Mouse (Mus musculus): ENCODE data around the gene Snf8. TPM values are rescaled to one million over a fixed set of nuclear protein-coding genes. Genes with fewer than 3 reads are reported as not detected.
A peak's percentile ranks its signal among the peaks of the same experiment; 100 is the strongest.

Gene Snf8
- polyA plus RNA-seq, 1 experiment from 2014 or later, result 132 TPM

GRCm38 (mm10) chr11:96003969-96004792 is 30.5 kb upstream of the Snf8 start:
- 0 out of 2 replicates have a peak, but pooled peaks have one; percentile 6 for ATAC-seq
- WGBS, result under 1% methylated on average over 32 of the region's 32 CpGs
- Histone ChIP-seq H3K4me2 (ENCODE audit: low read length) (peak overlapping the region; percentile 88), H3K4me3 (ENCODE audit: low read length) (peak overlapping the region; percentile 51), H3K27me3 (replicated peaks; ENCODE audit: control insufficient read depth, insufficient read depth, low read length) (no peaks in the 10 kb centered on the region), H3K9me3 (ENCODE audit: control insufficient read depth, low read length) (no peaks in the 10 kb centered on the region), H3K4me1 (ENCODE audit: control insufficient read depth, insufficient read depth, low read depth, low read length) (peaks cover 9% of the 10 kb centered on the region), H3K9ac (ENCODE audit: low read depth, low read length) (peak overlapping the region; percentile 74), H3K27ac (ENCODE audit: low read depth, low read length) (peak overlapping the region; percentile 81), H3K36me3 (ENCODE audit: control insufficient read depth, insufficient read depth, low read length) (no peaks in the 10 kb centered on the region)

- Histone ChIP-seq H3K4me2 (ENCODE audit: low read length) (peak overlapping the region; percentile 88), H3K9ac (ENCODE audit: low read depth, low read length) (peak overlapping the region; percentile 74), H3K27ac (ENCODE audit: low read depth, low read length) (peak overlapping the region; percentile 81), H3K4me1 (ENCODE audit: control insufficient read depth, insufficient read depth, low read depth, low read length) (peaks cover 9% of the 10 kb centered on the region), H3K36me3 (ENCODE audit: control insufficient read depth, insufficient read depth, low read length) (no peaks in the 10 kb centered on the region), H3K27me3 (replicated peaks; ENCODE audit: control insufficient read depth, insufficient read depth, low read length) (no peaks in the 10 kb centered on the region), H3K4me3 (ENCODE audit: low read length) (peak overlapping the region; percentile 51), H3K9me3 (ENCODE audit: control insufficient read depth, low read length) (no peaks in the 10 kb centered on the region)
- ATAC-seq, result peak; percentile 34; the same call in 1 of the 2 replicates
- WGBS, result under 1% methylated on average over 39 of the region's 57 CpGs
These were observed 29.8 kb upstream of the Snf8 start for GRCm38 (mm10) chr11:96004793-96005402.

- Histone ChIP-seq H3K9me3 (ENCODE audit: control insufficient read depth, low read length) (no peaks in the 10 kb centered on the region), H3K27me3 (replicated peaks; ENCODE audit: control insufficient read depth, insufficient read depth, low read length) (no peaks in the 10 kb centered on the region), H3K36me3 (ENCODE audit: control insufficient read depth, insufficient read depth, low read length) (no peaks in the 10 kb centered on the region), H3K4me1 (ENCODE audit: control insufficient read depth, insufficient read depth, low read depth, low read length) (peaks cover 9% of the 10 kb centered on the region), H3K4me2 (ENCODE audit: low read length) (peak within 1 kb of the TSS; percentile 88), H3K4me3 (ENCODE audit: low read length) (peak within 1 kb of the TSS; percentile 51), H3K27ac (ENCODE audit: low read depth, low read length) (peak within 1 kb of the TSS; percentile 81), H3K9ac (ENCODE audit: low read depth, low read length) (peak within 1 kb of the TSS; percentile 74)
- under 1% methylated on average over 68 of the region's 74 CpGs for WGBS
- 0 out of 2 replicates have a peak, but pooled peaks have one; percentile 41 for ATAC-seq
These were observed 29.0 kb upstream of the Snf8 start, which contains the start of gene Igf2bp1 for GRCm38 (mm10) chr11:96005403-96006271. Igf2bp1 (minus strand) TSS chr11:96005940.

- peak overlapping the region; percentile 81 for H3K27ac ChIP-seq (ENCODE audit: low read depth, low read length)
- ATAC-seq, result peak; percentile 40
- H3K36me3 ChIP-seq (ENCODE audit: control insufficient read depth, insufficient read depth, low read length), result no peaks in the 10 kb centered on the region
- peaks cover 9% of the 10 kb centered on the region for H3K4me1 ChIP-seq (ENCODE audit: control insufficient read depth, insufficient read depth, low read depth, low read length)
- H3K4me2 ChIP-seq (ENCODE audit: low read length), result peak overlapping the region; percentile 88
- peak overlapping the region; percentile 51 for H3K4me3 ChIP-seq (ENCODE audit: low read length)
- no peaks in the 10 kb centered on the region for H3K27me3 ChIP-seq (replicated peaks; ENCODE audit: control insufficient read depth, insufficient read depth, low read length)
- H3K9me3 ChIP-seq (ENCODE audit: control insufficient read depth, low read length), result no peaks in the 10 kb centered on the region
- H3K9ac ChIP-seq (ENCODE audit: low read depth, low read length), result peak overlapping the region; percentile 74
- under 1% methylated on average over 33 of the region's 33 CpGs for WGBS
These were observed 28.3 kb upstream of the Snf8 start for GRCm38 (mm10) chr11:96006367-96006851.

DNA sequence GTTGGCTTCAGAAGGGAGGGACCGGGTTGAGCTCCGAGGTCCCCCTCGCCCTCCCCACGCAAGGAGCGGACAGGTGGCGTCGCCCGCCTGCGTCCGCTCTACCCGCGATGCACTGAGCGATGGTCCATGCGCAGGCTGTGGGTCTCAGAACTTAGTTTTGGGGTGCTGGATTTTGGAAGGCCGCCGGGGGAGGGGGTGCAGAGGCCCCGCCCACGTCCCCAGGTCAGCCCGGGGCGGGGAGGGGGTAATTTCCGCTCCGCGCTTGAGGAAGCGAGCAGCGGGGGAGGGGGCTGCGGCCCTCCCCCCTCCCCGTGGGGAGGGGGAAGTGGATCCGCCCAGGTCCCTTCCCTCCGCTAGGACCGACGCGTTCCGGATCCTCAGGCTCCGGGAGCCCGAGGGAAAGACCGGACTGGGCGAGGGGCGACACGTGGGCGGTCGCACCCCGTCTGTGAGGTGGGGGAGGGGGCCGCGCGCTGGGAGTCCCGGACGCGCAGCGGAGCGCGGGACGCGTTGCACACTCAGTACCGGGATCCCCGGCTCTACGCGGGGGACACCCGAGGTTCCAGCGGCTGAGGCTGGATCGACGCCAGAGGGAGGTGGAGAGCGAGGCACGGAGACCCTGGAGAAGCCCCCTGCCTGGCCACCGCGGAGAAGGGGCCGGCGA is 27.7 kb upstream of the Snf8 start:
- peak; percentile 75 for ATAC-seq
- Histone ChIP-seq H3K4me3 (ENCODE audit: low read length) (peak overlapping the region; percentile 51), H3K9me3 (ENCODE audit: control insufficient read depth, low read length) (no peaks in the 10 kb centered on the region), H3K27me3 (replicated peaks; ENCODE audit: control insufficient read depth, insufficient read depth, low read length) (no peaks in the 10 kb centered on the region), H3K4me1 (ENCODE audit: control insufficient read depth, insufficient read depth, low read depth, low read length) (peaks cover 9% of the 10 kb centered on the region), H3K36me3 (ENCODE audit: control insufficient read depth, insufficient read depth, low read length) (no peaks in the 10 kb centered on the region), H3K27ac (ENCODE audit: low read depth, low read length) (peak overlapping the region; percentile 81), H3K4me2 (ENCODE audit: low read length) (peak overlapping the region; percentile 88), H3K9ac (ENCODE audit: low read depth, low read length) (peak overlapping the region; percentile 74)
- under 1% methylated on average over 63 of the region's 67 CpGs for WGBS

- no peaks in the 10 kb centered on the region for H3K9me3 ChIP-seq (ENCODE audit: control insufficient read depth, low read length)
- WGBS, result under 1% methylated on average over 30 of the region's 33 CpGs
- no peaks in the 10 kb centered on the region for H3K36me3 ChIP-seq (ENCODE audit: control insufficient read depth, insufficient read depth, low read length)
- H3K9ac ChIP-seq (ENCODE audit: low read depth, low read length), result peak overlapping the region; percentile 74
- peak overlapping the region; percentile 81 for H3K27ac ChIP-seq (ENCODE audit: low read depth, low read length)
- peak overlapping the region; percentile 88 for H3K4me2 ChIP-seq (ENCODE audit: low read length)
- H3K4me3 ChIP-seq (ENCODE audit: low read length), result peak overlapping the region; percentile 51
- H3K4me1 ChIP-seq (ENCODE audit: control insufficient read depth, insufficient read depth, low read depth, low read length), result peaks cover 9% of the 10 kb centered on the region
- no peaks in the 10 kb centered on the region for H3K27me3 ChIP-seq (replicated peaks; ENCODE audit: control insufficient read depth, insufficient read depth, low read length)
- peak; percentile 16; the same call in 1 of the 2 replicates for ATAC-seq
These were observed 27.0 kb upstream of the Snf8 start for GRCm38 (mm10) chr11:96007516-96008235.

- 0% methylated on average over 1 of the region's 1 CpGs for WGBS
- H3K27me3 ChIP-seq (replicated peaks; ENCODE audit: control insufficient read depth, insufficient read depth, low read length), result no peaks in the 10 kb centered on the region
- H3K4me3 ChIP-seq (ENCODE audit: low read length), result no peak overlapping the region
- H3K36me3 ChIP-seq (ENCODE audit: control insufficient read depth, insufficient read depth, low read length), result no peaks in the 10 kb centered on the region
- H3K9ac ChIP-seq (ENCODE audit: low read depth, low read length), result no peak overlapping the region
- peaks cover 9% of the 10 kb centered on the region for H3K4me1 ChIP-seq (ENCODE audit: control insufficient read depth, insufficient read depth, low read depth, low read length)
- H3K4me2 ChIP-seq (ENCODE audit: low read length), result no peak overlapping the region
- H3K9me3 ChIP-seq (ENCODE audit: control insufficient read depth, low read length), result no peaks in the 10 kb centered on the region
- no peak for ATAC-seq
- no peak overlapping the region for H3K27ac ChIP-seq (ENCODE audit: low read depth, low read length)
These were observed 25.9 kb upstream of the Snf8 start for GRCm38 (mm10) chr11:96008827-96009226.

GRCm38 (mm10) chr11:96011982-96012381 is 22.7 kb upstream of the Snf8 start:
- Histone ChIP-seq H3K4me2 (ENCODE audit: low read length) (0 out of 2 replicates have a peak overlapping the region, but pooled peaks have one; percentile 17), H3K9ac (ENCODE audit: low read depth, low read length) (no peak overlapping the region), H3K4me3 (ENCODE audit: low read length) (no peak overlapping the region), H3K27ac (ENCODE audit: low read depth, low read length) (no peak overlapping the region), H3K36me3 (ENCODE audit: control insufficient read depth, insufficient read depth, low read length) (no peaks in the 10 kb centered on the region), H3K4me1 (ENCODE audit: control insufficient read depth, insufficient read depth, low read depth, low read length) (peaks cover 4% of the 10 kb centered on the region; the same call in 1 of the 2 replicates), H3K27me3 (replicated peaks; ENCODE audit: control insufficient read depth, insufficient read depth, low read length) (no peaks in the 10 kb centered on the region), H3K9me3 (ENCODE audit: control insufficient read depth, low read length) (no peaks in the 10 kb centered on the region)
- WGBS, result 4% methylated on average over 5 of the region's 8 CpGs
- no peak for ATAC-seq

Measured in hindbrain, embryonic 16.5 days (tissue).